Mouse (Mus musculus): ENCODE measurements around the gene Ugt1a6a. TPM values are rescaled to one million over a fixed set of nuclear protein-coding genes. Genes with fewer than 3 reads are reported as not detected.

The Ugt1a6a gene
- polyA plus RNA-seq, 1 experiment from 2014 or later = 15.4 TPM

DNA sequence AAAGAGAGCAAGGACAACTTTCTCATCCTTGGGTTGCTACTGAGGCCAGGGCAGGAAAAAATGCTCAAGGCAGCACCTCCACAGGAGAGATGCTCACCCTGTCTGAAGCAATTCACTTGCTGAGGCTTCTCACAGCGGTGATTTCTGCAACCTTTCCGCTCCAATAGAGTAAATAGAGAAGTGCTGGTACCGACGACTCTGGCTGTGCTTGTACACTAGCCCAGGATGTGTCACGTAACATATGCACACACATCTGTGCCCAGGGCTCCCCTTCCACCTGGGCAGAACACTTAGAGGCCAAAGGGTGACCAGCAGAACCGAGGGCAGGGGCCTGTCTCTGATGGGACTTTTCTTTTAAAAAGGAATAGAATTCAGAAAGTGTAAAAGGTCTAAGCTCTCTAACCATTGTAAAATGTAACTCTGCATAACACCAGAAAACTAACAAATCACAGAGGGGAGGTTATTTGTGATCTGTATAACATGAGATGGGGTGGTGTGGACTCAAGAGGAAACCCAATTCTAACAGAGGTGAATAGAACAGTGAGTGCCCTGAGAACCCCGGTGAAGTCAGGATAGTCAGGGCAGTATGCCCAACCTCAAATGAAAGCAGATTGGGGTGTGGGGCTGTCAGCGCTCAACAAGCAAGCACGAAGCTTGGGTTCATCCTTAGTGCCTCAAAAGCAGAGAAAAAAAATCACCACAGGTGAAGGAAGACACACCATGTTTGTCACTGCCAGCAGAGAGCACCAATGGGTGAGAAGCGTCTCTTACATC, 126.2 kb downstream of the Ugt1a6a start:
- WGBS (ENCODE audit: insufficient replicate concordance) = 69% methylated on average over 10 of the region's 10 CpGs
- no peak overlapping the region for H3K4me3 ChIP-seq (replicated peaks)
- H3K4me1 ChIP-seq (replicated peaks) = peaks cover 44% of the 10 kb centered on the region
- no peak overlapping the region for H3K4me2 ChIP-seq
- H3K9me3 ChIP-seq (replicated peaks) = no peaks in the 10 kb centered on the region
- H3K36me3 ChIP-seq (replicated peaks) = peaks cover 58% of the 10 kb centered on the region
- peak; percentile 8; the same call in 1 of the 2 replicates for ATAC-seq (ENCODE audit: insufficient read depth)
- no peak overlapping the region for H3K9ac ChIP-seq
- peak overlapping the region; percentile 12 for H3K27ac ChIP-seq (replicated peaks)
- no peaks in the 10 kb centered on the region for H3K27me3 ChIP-seq

DNA sequence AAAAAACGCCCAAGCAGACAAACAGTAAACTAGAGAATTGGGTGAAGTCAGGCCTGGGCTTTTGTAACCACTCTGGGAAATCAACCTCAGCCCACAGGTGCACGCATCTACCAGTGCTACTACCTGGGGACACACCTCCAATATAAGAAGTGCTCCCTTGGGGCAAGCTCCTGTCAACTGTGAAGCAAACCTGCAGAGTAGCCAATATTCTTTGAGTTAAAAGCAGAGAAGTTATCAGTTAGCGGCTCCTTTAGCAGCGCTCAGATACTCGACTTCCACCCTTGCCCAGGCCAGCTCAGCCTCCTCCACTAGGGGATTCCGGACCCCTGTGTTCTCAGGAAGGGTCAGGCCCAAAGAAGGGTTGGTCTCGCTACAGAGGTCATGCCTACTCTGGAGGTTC, 127.1 kb downstream of the Ugt1a6a start:
- no peak for ATAC-seq (ENCODE audit: insufficient read depth)
- 71% methylated on average over 7 of the region's 7 CpGs for WGBS (ENCODE audit: insufficient replicate concordance)
- Histone ChIP-seq H3K4me2 (no peak overlapping the region), H3K9ac (no peak overlapping the region), H3K9me3 (replicated peaks) (no peaks in the 10 kb centered on the region), H3K4me1 (replicated peaks) (peaks cover 44% of the 10 kb centered on the region), H3K4me3 (replicated peaks) (no peak overlapping the region), H3K36me3 (replicated peaks) (peaks cover 67% of the 10 kb centered on the region), H3K27ac (replicated peaks) (no peak overlapping the region), H3K27me3 (no peaks in the 10 kb centered on the region)

GRCm38 (mm10) chr1:88262255-88262654, 127.6 kb downstream of the Ugt1a6a start:
- no peak overlapping the region for H3K4me3 ChIP-seq (replicated peaks)
- no peak overlapping the region for H3K9ac ChIP-seq
- H3K4me2 ChIP-seq = no peak overlapping the region
- no peak overlapping the region for H3K27ac ChIP-seq (replicated peaks)
- H3K27me3 ChIP-seq = no peaks in the 10 kb centered on the region
- no peaks in the 10 kb centered on the region for H3K9me3 ChIP-seq (replicated peaks)
- peaks cover 44% of the 10 kb centered on the region for H3K4me1 ChIP-seq (replicated peaks)
- H3K36me3 ChIP-seq (replicated peaks) = peaks cover 72% of the 10 kb centered on the region
- no peak for ATAC-seq (ENCODE audit: insufficient read depth)
- WGBS (ENCODE audit: insufficient replicate concordance) = 75% methylated on average over 4 of the region's 4 CpGs

DNA sequence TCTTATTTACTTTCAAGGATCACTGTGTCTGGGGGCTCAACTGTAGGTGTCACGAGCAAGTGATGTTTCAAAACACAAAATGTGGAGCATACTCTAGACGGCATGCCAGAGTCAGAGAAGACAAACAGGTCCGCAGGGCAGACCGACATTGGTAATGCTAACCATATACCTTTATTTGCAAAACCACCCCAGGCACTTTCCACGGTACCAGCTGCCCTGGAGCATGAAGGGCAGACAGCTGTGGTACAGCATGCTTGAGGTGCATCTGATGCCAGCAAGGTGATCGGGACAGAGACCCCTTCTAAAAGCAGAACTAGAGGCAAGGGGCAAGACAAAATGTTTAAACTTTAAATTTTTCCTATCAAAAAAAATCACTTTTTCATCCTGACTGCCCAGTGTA, 128.4 kb downstream of the Ugt1a6a start:
- H3K27me3 ChIP-seq = no peaks in the 10 kb centered on the region
- H3K4me2 ChIP-seq = no peak overlapping the region
- H3K9ac ChIP-seq = no peak overlapping the region
- H3K9me3 ChIP-seq (replicated peaks) = no peaks in the 10 kb centered on the region
- H3K4me3 ChIP-seq (replicated peaks) = no peak overlapping the region
- no peak for ATAC-seq (ENCODE audit: insufficient read depth)
- peaks cover 79% of the 10 kb centered on the region for H3K36me3 ChIP-seq (replicated peaks)
- no peak overlapping the region for H3K27ac ChIP-seq (replicated peaks)
- WGBS (ENCODE audit: insufficient replicate concordance) = 67% methylated on average over 6 of the region's 6 CpGs
- peaks cover 44% of the 10 kb centered on the region for H3K4me1 ChIP-seq (replicated peaks)

DNA sequence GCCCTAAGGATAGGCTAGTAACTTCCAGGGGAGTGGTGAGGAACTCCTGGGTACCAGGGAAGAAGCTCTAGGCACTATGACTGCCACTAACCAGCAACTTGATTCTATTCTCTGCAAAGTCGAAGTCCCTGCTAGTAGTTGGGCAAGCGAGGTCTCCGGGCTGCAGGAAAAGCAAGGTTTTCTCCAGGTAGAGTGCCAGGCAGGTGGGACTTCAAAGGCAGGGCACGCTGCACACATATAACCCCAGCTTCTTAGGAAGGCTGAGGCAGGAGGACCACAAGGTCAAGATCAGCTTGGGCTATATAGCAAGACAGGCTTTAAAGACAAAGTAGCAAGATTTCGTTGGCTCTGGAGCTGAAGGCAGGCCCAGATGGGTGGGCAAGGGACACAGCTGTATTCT, 129.2 kb downstream of the Ugt1a6a start:
- no peak for ATAC-seq (ENCODE audit: insufficient read depth)
- 74% methylated on average over 5 of the region's 5 CpGs for WGBS (ENCODE audit: insufficient replicate concordance)
- peaks cover 88% of the 10 kb centered on the region for H3K36me3 ChIP-seq (replicated peaks)
- no peak overlapping the region for H3K27ac ChIP-seq (replicated peaks)
- no peak overlapping the region for H3K9ac ChIP-seq
- peaks cover 44% of the 10 kb centered on the region for H3K4me1 ChIP-seq (replicated peaks)
- H3K4me3 ChIP-seq (replicated peaks) = no peak overlapping the region
- no peaks in the 10 kb centered on the region for H3K9me3 ChIP-seq (replicated peaks)
- H3K27me3 ChIP-seq = no peaks in the 10 kb centered on the region
- no peak overlapping the region for H3K4me2 ChIP-seq

DNA sequence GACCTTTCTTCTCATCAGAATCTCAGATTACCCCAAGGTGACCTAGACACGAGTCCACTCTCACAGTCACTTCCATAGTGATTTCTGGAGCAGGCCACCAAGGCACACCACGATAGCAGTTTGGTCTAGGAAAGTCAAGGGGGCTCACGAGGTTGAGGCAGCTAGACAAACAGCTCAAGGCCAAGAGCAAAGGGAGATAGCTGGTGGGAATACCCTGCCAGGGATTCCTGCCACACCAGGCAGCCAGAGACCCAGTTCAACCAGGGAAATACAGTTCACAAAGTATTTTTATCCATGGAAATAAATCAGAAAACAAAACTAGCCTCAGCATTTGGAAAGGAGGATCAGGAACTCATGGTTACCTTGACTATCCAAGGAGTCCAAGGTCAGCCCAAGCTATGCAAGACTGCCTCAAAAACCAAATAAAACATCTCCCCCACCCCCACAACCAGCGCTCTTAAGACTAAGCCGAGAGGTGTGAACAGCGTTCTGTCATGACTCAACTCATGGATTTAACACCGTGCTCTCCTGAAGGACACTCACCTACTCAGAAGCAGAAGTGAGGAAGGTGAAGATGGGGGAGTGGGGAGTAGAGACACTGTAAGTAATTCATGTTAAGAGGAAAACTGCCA, 129.7 kb downstream of the Ugt1a6a start:
- H3K9ac ChIP-seq = no peak overlapping the region
- H3K4me3 ChIP-seq (replicated peaks) = no peak overlapping the region
- ATAC-seq (ENCODE audit: insufficient read depth) = no peak
- WGBS (ENCODE audit: insufficient replicate concordance) = 75% methylated on average over 7 of the region's 7 CpGs
- H3K4me2 ChIP-seq = no peak overlapping the region
- H3K9me3 ChIP-seq (replicated peaks) = no peaks in the 10 kb centered on the region
- H3K36me3 ChIP-seq (replicated peaks) = peaks cover 93% of the 10 kb centered on the region
- peaks cover 40% of the 10 kb centered on the region for H3K4me1 ChIP-seq (replicated peaks)
- H3K27ac ChIP-seq (replicated peaks) = no peak overlapping the region
- H3K27me3 ChIP-seq = no peaks in the 10 kb centered on the region

DNA sequence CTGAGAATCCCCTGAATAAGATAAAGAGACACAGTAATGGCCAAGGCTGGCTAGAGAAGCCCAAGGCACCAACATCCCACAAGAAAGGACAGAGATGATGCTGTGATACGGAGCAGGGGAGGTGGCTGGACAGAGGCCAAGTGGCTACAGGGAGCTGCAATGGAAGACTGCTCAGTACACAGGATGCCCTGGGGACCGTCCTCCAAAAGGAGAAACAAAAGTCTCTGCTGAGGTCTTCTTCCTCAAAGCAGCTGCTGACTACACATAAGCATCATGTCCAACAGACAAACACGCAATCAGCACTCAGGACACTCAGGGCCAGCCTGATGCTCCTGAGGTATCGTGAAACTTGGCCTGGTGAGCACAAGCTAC, 130.2 kb downstream of the Ugt1a6a start:
- H3K4me3 ChIP-seq (replicated peaks) = no peak overlapping the region
- no peaks in the 10 kb centered on the region for H3K9me3 ChIP-seq (replicated peaks)
- H3K27me3 ChIP-seq = no peaks in the 10 kb centered on the region
- 70% methylated on average over 4 of the region's 4 CpGs for WGBS (ENCODE audit: insufficient replicate concordance)
- peaks cover 35% of the 10 kb centered on the region for H3K4me1 ChIP-seq (replicated peaks)
- peaks cover 98% of the 10 kb centered on the region for H3K36me3 ChIP-seq (replicated peaks)
- no peak for ATAC-seq (ENCODE audit: insufficient read depth)
- no peak overlapping the region for H3K9ac ChIP-seq
- H3K4me2 ChIP-seq = no peak overlapping the region
- H3K27ac ChIP-seq (replicated peaks) = no peak overlapping the region

GRCm38 (mm10) chr1:88266123-88266522, 131.5 kb downstream of the Ugt1a6a start:
- H3K27ac ChIP-seq (replicated peaks) = no peak overlapping the region

DNA sequence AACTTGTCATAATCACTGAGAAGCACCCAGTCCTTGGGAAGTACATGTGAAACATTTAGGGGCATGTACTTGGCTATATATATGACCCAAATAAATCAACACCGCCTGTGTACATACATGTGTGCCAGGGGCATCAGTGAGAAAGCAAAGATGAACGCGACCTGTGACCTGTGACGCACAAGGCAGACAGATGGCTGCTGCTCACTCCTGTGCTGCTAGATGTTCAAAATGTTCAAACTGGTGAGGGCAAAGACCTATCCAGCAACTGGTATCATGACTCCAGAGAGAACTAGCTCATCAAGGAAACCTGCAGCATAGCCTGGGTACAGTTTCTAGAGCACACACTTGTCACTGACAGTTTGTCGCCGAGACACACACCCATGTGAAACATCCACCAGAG, 132.9 kb downstream of the Ugt1a6a start:
- Histone ChIP-seq H3K9me3 (replicated peaks) (no peaks in the 10 kb centered on the region), H3K4me3 (replicated peaks) (no peak overlapping the region), H3K36me3 (replicated peaks) (peaks cover 95% of the 10 kb centered on the region), H3K27me3 (no peaks in the 10 kb centered on the region), H3K4me1 (replicated peaks) (peaks cover 9% of the 10 kb centered on the region; the same call in 1 of the 2 replicates), H3K9ac (no peak overlapping the region), H3K4me2 (no peak overlapping the region), H3K27ac (replicated peaks) (no peak overlapping the region)
- WGBS (ENCODE audit: insufficient replicate concordance) = 89% methylated on average over 6 of the region's 6 CpGs
- ATAC-seq (ENCODE audit: insufficient read depth) = no peak

More at GRCm38 (mm10) chr1:88266123-88266522, 131.5 kb downstream of the Ugt1a6a start:
- WGBS (ENCODE audit: insufficient replicate concordance) = 79% methylated on average over 13 of the region's 13 CpGs
- H3K4me3 ChIP-seq (replicated peaks) = no peak overlapping the region
- no peak overlapping the region for H3K9ac ChIP-seq
- ATAC-seq (ENCODE audit: insufficient read depth) = no peak
- H3K9me3 ChIP-seq (replicated peaks) = no peaks in the 10 kb centered on the region
- H3K4me1 ChIP-seq (replicated peaks) = peaks cover 22% of the 10 kb centered on the region
- no peaks in the 10 kb centered on the region for H3K27me3 ChIP-seq
- H3K4me2 ChIP-seq = no peak overlapping the region
- peaks cover 95% of the 10 kb centered on the region for H3K36me3 ChIP-seq (replicated peaks)

GRCm38 (mm10) chr1:88268070-88268469, 133.5 kb downstream of the Ugt1a6a start:
- no peak overlapping the region for H3K4me3 ChIP-seq (replicated peaks)
- H3K4me2 ChIP-seq = no peak overlapping the region
- H3K27ac ChIP-seq (replicated peaks) = no peak overlapping the region
- H3K9me3 ChIP-seq (replicated peaks) = no peaks in the 10 kb centered on the region
- H3K36me3 ChIP-seq (replicated peaks) = peaks cover 95% of the 10 kb centered on the region
- ATAC-seq (ENCODE audit: insufficient read depth) = no peak
- WGBS (ENCODE audit: insufficient replicate concordance) = 73% methylated on average over 6 of the region's 6 CpGs
- H3K4me1 ChIP-seq (replicated peaks) = 0 out of 2 replicates have a peak, but pooled peaks cover 3% of the 10 kb centered on the region
- H3K27me3 ChIP-seq = no peaks in the 10 kb centered on the region
- H3K9ac ChIP-seq = no peak overlapping the region
